Mouse (Mus musculus) thymus, adult 2 months (tissue): ENCODE results near the gene Tenm4.

Experiments used
- CTCF ChIP-seq: fragments of 200-500 bp; IDR thresholded peaks from 2 replicates; pipeline ENCODE4 v1.5.1; 2012; ENCODE audit warnings: mild to moderate bottlenecking, control low read depth, low read length, moderate library complexity, borderline replicate concordance; ENCODE audit not compliant: control insufficient read depth, poor library complexity, insufficient read depth; ENCODE audit errors: extremely low read depth
- POLR2A ChIP-seq: fragments of 200-500 bp; IDR thresholded peaks from 2 replicates; pipeline ENCODE4 v1.6.1; 2012; ENCODE audit warnings: mild to moderate bottlenecking, low read length, control low read depth, moderate library complexity; ENCODE audit not compliant: control insufficient read depth, poor library complexity, insufficient read depth; ENCODE audit errors: extremely low read depth

- TF ChIP-seq CTCF: no peak
- TF ChIP-seq POLR2A: no peak
These were observed 449.0 kb downstream of the Tenm4 start for GRCm38 (mm10) chr7:96619930-96620472.
